Mouse (Mus musculus): ENCODE data around the gene Gm20390. TPM values are rescaled to one million over a fixed set of nuclear protein-coding genes. Genes with fewer than 3 reads are reported as not detected.
"Not testable (repeated sequence)": the region's sequence is repeated elsewhere in the genome, so short reads cannot be mapped to it uniquely, and the experiment has no call there.

Gm20390 gene
- total and polyA plus RNA-seq, 2 experiments from 2014 or later, result 124 to 417 TPM

GRCm38 (mm10) chr11:93940906-93941305 is 27.2 kb downstream of the Gm20390 start:
- TF ChIP-seq CTCF (IDR thresholded peaks at IDR 0.05; ENCODE audit: low read depth), result no peak
- no peak for ATAC-seq
- WGBS, result 83% methylated on average over 2 of the region's 2 CpGs
- Histone ChIP-seq H3K4me1 (ENCODE audit: insufficient read depth, low read length) (no peaks in the 10 kb centered on the region), H3K4me2 (ENCODE audit: low read depth, low read length) (no peak overlapping the region), H3K9ac (replicated peaks; ENCODE audit: low read length) (no peak overlapping the region), H3K27ac (no peak overlapping the region), H3K9me3 (ENCODE audit: low read length) (no peaks in the 10 kb centered on the region), H3K4me3 (ENCODE audit: low read length) (no peak overlapping the region), H3K27me3 (ENCODE audit: insufficient read depth, low read length) (no peaks in the 10 kb centered on the region), H3K36me3 (ENCODE audit: insufficient read depth, low read length) (peaks cover 16% of the 10 kb centered on the region; the same call in 1 of the 2 replicates)
- DNase-seq (ENCODE audit: low spot score), result no peak

GRCm38 (mm10) chr11:93929106-93929505 is 39.0 kb downstream of the Gm20390 start:
- Histone ChIP-seq H3K4me3 (ENCODE audit: low read length) (no peak overlapping the region), H3K36me3 (ENCODE audit: insufficient read depth, low read length) (peaks cover 30% of the 10 kb centered on the region), H3K4me1 (ENCODE audit: insufficient read depth, low read length) (no peaks in the 10 kb centered on the region), H3K27ac (no peak overlapping the region), H3K9ac (replicated peaks; ENCODE audit: low read length) (no peak overlapping the region), H3K27me3 (ENCODE audit: insufficient read depth, low read length) (no peaks in the 10 kb centered on the region), H3K9me3 (ENCODE audit: low read length) (no peaks in the 10 kb centered on the region), H3K4me2 (ENCODE audit: low read depth, low read length) (no peak overlapping the region)
- DNase-seq (ENCODE audit: low spot score), result no peak
- peak; percentile 37 for TF ChIP-seq CTCF (IDR thresholded peaks at IDR 0.05; ENCODE audit: low read depth)
- no peak for ATAC-seq

GRCm38 (mm10) chr11:93915019-93915418 is 53.1 kb downstream of the Gm20390 start:
- WGBS, result 95% methylated on average over 2 of the region's 2 CpGs
- H3K4me3 ChIP-seq (ENCODE audit: low read length); H3K4me2 ChIP-seq (ENCODE audit: low read depth, low read length); ATAC-seq; H3K4me1 ChIP-seq (ENCODE audit: insufficient read depth, low read length); H3K27me3 ChIP-seq (ENCODE audit: insufficient read depth, low read length); H3K9me3 ChIP-seq (ENCODE audit: low read length); H3K27ac ChIP-seq; DNase-seq (ENCODE audit: low spot score); H3K9ac ChIP-seq (replicated peaks; ENCODE audit: low read length): not testable (repeated sequence)
- peaks cover 35% of the 10 kb centered on the region for H3K36me3 ChIP-seq (ENCODE audit: insufficient read depth, low read length)

- 95% methylated on average over 3 of the region's 3 CpGs for WGBS
- no peaks in the 10 kb centered on the region for H3K4me1 ChIP-seq (ENCODE audit: insufficient read depth, low read length)
- H3K4me2 ChIP-seq (ENCODE audit: low read depth, low read length), result no peak overlapping the region
- no peaks in the 10 kb centered on the region for H3K9me3 ChIP-seq (ENCODE audit: low read length)
- H3K9ac ChIP-seq (replicated peaks; ENCODE audit: low read length), result no peak overlapping the region
- DNase-seq (ENCODE audit: low spot score) (no peak), ATAC-seq (no peak)
- H3K36me3 ChIP-seq (ENCODE audit: insufficient read depth, low read length), result peaks cover 38% of the 10 kb centered on the region
- no peaks in the 10 kb centered on the region for H3K27me3 ChIP-seq (ENCODE audit: insufficient read depth, low read length)
- TF ChIP-seq CTCF (IDR thresholded peaks at IDR 0.05; ENCODE audit: low read depth), result no peak
- no peak overlapping the region for H3K27ac ChIP-seq
- H3K4me3 ChIP-seq (ENCODE audit: low read length), result no peak overlapping the region
Observed at GRCm38 (mm10) chr11:93911603-93912002, 56.5 kb downstream of the Gm20390 start.

- Histone ChIP-seq H3K9me3 (ENCODE audit: low read length) (no peaks in the 10 kb centered on the region), H3K27me3 (ENCODE audit: insufficient read depth, low read length) (no peaks in the 10 kb centered on the region), H3K4me3 (ENCODE audit: low read length) (no peak overlapping the region), H3K36me3 (ENCODE audit: insufficient read depth, low read length) (peaks cover 32% of the 10 kb centered on the region), H3K9ac (replicated peaks; ENCODE audit: low read length) (no peak overlapping the region), H3K27ac (no peak overlapping the region), H3K4me2 (ENCODE audit: low read depth, low read length) (no peak overlapping the region), H3K4me1 (ENCODE audit: insufficient read depth, low read length) (no peaks in the 10 kb centered on the region)
- 93% methylated on average over 9 of the region's 9 CpGs for WGBS
- no peak for TF ChIP-seq CTCF (IDR thresholded peaks at IDR 0.05; ENCODE audit: low read depth)
- no peak for DNase-seq (ENCODE audit: low spot score)
- no peak for ATAC-seq
Observed at GRCm38 (mm10) chr11:93908829-93909228, 59.3 kb downstream of the Gm20390 start.

- Histone ChIP-seq H3K4me2 (ENCODE audit: low read depth, low read length) (no peak overlapping the region), H3K9ac (replicated peaks; ENCODE audit: low read length) (no peak overlapping the region), H3K4me1 (ENCODE audit: insufficient read depth, low read length) (no peaks in the 10 kb centered on the region), H3K4me3 (ENCODE audit: low read length) (no peak overlapping the region), H3K27me3 (ENCODE audit: insufficient read depth, low read length) (no peaks in the 10 kb centered on the region), H3K36me3 (ENCODE audit: insufficient read depth, low read length) (peaks cover 32% of the 10 kb centered on the region), H3K27ac (no peak overlapping the region), H3K9me3 (ENCODE audit: low read length) (no peaks in the 10 kb centered on the region)
- ATAC-seq (no peak), DNase-seq (ENCODE audit: low spot score) (no peak)
- WGBS, result 94% methylated on average over 3 of the region's 3 CpGs
- TF ChIP-seq CTCF (IDR thresholded peaks at IDR 0.05; ENCODE audit: low read depth), result no peak
Observed at GRCm38 (mm10) chr11:93907839-93908238, 60.3 kb downstream of the Gm20390 start.

- WGBS, result 92% methylated on average over 4 of the region's 4 CpGs
- no peak overlapping the region for H3K4me3 ChIP-seq (ENCODE audit: low read length)
- no peak for TF ChIP-seq CTCF (IDR thresholded peaks at IDR 0.05; ENCODE audit: low read depth)
- DNase-seq (ENCODE audit: low spot score) (no peak), ATAC-seq (no peak)
- H3K9ac ChIP-seq (replicated peaks; ENCODE audit: low read length), result no peak overlapping the region
- H3K36me3 ChIP-seq (ENCODE audit: insufficient read depth, low read length), result peaks cover 32% of the 10 kb centered on the region
- no peak overlapping the region for H3K27ac ChIP-seq
- H3K27me3 ChIP-seq (ENCODE audit: insufficient read depth, low read length), result no peaks in the 10 kb centered on the region
- H3K9me3 ChIP-seq (ENCODE audit: low read length), result no peaks in the 10 kb centered on the region
- H3K4me1 ChIP-seq (ENCODE audit: insufficient read depth, low read length), result no peaks in the 10 kb centered on the region
- H3K4me2 ChIP-seq (ENCODE audit: low read depth, low read length), result no peak overlapping the region
Observed at GRCm38 (mm10) chr11:93906834-93907233, 61.3 kb downstream of the Gm20390 start.

Other genes with a start within 250 kb of the Gm20390 start
- 24.4 and 25.3 TPM in 2 replicates for gene Utp18, start 82.5 kb downstream of the Gm20390 start, total RNA-seq (2014; rRNA removed)
- 21.1 and 22.5 TPM in 2 replicates for gene Utp18, start 82.5 kb downstream of the Gm20390 start, polyA plus RNA-seq (2015; fragmentation: Nextera tagmentation; extraction: Ambion mirVana)
- gene Mbtd1, start 82.4 kb downstream of the Gm20390 start, total RNA-seq (2014; rRNA removed), result 15.6 and 19.1 TPM in 2 replicates
- 13.8 and 14.7 TPM in 2 replicates for gene Mbtd1, start 82.4 kb downstream of the Gm20390 start, polyA plus RNA-seq (2015; fragmentation: Nextera tagmentation; extraction: Ambion mirVana)
- 302 and 328 TPM in 2 replicates for gene Nme2, start 12.0 kb downstream of the Gm20390 start, total RNA-seq (2014; rRNA removed)
- gene Nme2, start 12.0 kb downstream of the Gm20390 start, polyA plus RNA-seq (2015; fragmentation: Nextera tagmentation; extraction: Ambion mirVana), result 138 and 161 TPM in 2 replicates
- gene Nme1, start 228 bp upstream of the Gm20390 start, total RNA-seq (2014; rRNA removed), result 44.8 and 49.7 TPM in 2 replicates
- gene Nme1, start 228 bp upstream of the Gm20390 start, polyA plus RNA-seq (2015; fragmentation: Nextera tagmentation; extraction: Ambion mirVana), result 309 and 356 TPM in 2 replicates
- 110 and 114 TPM in 2 replicates for gene Spag9, start 27.8 kb upstream of the Gm20390 start, total RNA-seq (2014; rRNA removed)
- 84.8 and 89.1 TPM in 2 replicates for gene Spag9, start 27.8 kb upstream of the Gm20390 start, polyA plus RNA-seq (2015; fragmentation: Nextera tagmentation; extraction: Ambion mirVana)
- gene Tob1, start 243.2 kb upstream of the Gm20390 start, total RNA-seq (2014; rRNA removed), result 13.2 and 20.1 TPM in 2 replicates
- gene Tob1, start 243.2 kb upstream of the Gm20390 start, polyA plus RNA-seq (2015; fragmentation: Nextera tagmentation; extraction: Ambion mirVana), result 33.9 and 34.8 TPM in 2 replicates

Data from hindbrain, postnatal 0 days (tissue).